Mouse (Mus musculus): Measurements from ENCODE around the gene Ly75. TPM values are rescaled to one million over a fixed set of nuclear protein-coding genes. Genes with fewer than 3 reads are reported as not detected.

Ly75 gene
- polyA plus RNA-seq, 1 experiment from 2014 or later: 5.9 TPM

DNA sequence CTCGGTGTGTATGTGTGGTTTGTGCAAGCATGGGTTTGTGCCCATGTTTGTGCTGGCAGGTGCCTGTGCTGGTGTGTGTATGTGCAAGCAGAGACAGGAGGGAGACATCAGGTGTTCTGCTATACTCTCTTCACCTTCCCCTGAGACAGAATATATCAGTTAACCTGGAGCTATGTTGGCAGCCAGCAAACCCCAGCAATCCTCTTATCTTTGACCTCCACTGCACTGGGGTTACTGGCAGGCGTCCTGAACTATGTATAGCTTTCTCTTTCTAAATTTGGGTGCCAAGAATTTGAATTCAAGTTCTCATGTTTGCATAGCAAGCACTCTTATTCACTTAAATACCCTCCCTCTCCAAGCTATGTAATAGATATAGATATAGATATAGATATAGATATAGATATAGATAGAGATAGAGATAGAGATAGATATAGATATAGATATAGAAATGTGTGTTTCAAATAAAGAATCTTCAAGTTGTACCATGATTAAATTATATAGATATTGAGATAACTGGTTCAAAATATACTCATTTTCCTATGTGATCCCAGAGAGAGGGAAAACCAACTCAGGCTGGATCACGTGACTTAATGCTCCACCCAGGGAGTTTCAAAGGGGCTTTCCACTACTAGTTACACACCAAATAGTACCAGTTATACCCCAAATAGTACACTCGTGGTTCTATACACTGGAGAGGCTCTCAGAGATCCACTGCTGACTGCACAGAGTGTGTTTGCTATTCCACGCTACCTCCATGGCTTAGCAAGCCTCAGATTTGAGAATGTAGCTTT lies 17.1 kb downstream of the Ly75 start:
- H3K36me3 ChIP-seq: peaks cover 9% of the 10 kb centered on the region
- DNase-seq (ENCODE audit: low spot score): no peak
- H3K4me1 ChIP-seq: no peaks in the 10 kb centered on the region
- H3K4me3 ChIP-seq: no peak overlapping the region
- no peaks in the 10 kb centered on the region for H3K9me3 ChIP-seq (replicated peaks)
- H3K27ac ChIP-seq: no peak overlapping the region
- H3K27me3 ChIP-seq (ENCODE audit: low read depth, poor library complexity, severe bottlenecking): no peaks in the 10 kb centered on the region
- 90% methylated on average over 5 of the region's 5 CpGs for WGBS

DNA sequence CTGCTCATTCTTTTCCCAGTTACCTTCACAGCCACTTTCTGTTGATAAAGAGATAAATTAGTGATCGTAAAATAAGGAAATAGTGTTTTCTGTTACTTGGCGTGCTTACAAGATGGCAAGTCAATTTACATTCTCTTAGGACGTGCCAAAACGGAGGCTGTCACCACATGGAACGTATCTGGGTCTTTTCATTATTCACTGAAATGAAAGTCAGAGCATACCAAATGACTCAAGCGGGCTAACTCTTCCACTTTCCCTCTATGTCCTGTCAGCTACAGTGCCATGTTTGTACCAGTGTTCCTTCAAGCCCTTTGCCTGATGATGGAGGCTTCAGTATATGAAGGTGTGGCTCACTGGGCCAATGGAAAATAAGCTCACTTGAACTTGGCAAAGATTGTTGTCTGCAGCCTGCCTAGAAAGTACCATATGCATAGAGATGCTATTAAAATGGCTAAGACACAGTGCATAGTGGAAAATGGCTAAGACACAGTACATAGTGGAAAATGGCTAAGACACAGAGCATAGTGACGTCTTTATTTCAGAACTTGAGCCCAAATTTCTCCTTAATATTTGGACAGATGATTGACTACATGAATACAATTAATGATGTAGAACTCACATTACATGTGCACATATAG lies 17.8 kb downstream of the Ly75 start:
- Histone ChIP-seq H3K4me3 (no peak overlapping the region), H3K27me3 (ENCODE audit: low read depth, poor library complexity, severe bottlenecking) (no peaks in the 10 kb centered on the region), H3K36me3 (peaks cover 9% of the 10 kb centered on the region), H3K4me1 (no peaks in the 10 kb centered on the region), H3K9me3 (replicated peaks) (no peaks in the 10 kb centered on the region), H3K27ac (no peak overlapping the region)
- 85% methylated on average over 7 of the region's 7 CpGs for WGBS
- no peak for DNase-seq (ENCODE audit: low spot score)

DNA sequence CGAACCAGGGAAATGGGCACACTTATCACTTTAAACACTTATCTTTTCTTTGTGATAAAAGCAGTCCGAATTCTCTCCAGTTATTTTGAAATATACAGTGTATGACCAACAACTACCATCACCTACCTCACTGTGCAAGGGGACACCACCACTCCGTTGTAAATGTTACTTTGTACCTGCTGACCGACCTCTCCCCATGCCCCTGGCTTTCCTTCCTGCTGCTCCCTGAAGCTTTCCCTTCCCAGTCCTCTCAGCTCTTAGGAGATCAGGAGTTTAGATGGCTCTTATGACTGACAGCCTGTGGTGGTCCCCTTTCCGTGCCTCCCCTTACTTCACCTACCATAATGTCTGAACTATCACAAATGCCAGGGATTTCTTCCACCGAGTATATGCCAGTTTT lies 21.0 kb downstream of the Ly75 start:
- Histone ChIP-seq H3K36me3 (peaks cover 17% of the 10 kb centered on the region), H3K27ac (no peak overlapping the region), H3K4me1 (no peaks in the 10 kb centered on the region), H3K9me3 (replicated peaks) (no peaks in the 10 kb centered on the region), H3K4me3 (no peak overlapping the region), H3K27me3 (ENCODE audit: low read depth, poor library complexity, severe bottlenecking) (no peaks in the 10 kb centered on the region)
- 93% methylated on average over 6 of the region's 6 CpGs for WGBS
- no peak for DNase-seq (ENCODE audit: low spot score)

DNA sequence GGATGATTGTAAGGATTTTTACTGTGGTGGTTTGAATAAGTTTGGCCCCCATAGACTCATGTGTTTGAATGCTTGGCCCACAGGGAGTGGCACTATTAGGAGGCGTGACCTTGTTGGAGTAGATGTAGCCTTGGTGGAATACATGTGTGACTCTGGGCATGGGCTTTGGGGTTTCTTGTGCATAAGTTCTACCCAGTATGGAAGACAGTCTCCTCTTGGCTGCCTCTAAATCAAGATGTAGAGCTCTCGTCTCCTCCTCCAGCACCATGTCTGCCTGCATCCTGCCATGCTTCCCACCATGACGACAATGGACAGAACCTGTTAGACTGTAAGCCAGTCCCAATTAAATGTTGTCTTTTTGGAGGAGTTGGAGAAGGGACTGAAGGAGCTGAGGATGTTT lies 23.3 kb downstream of the Ly75 start:
- H3K36me3 ChIP-seq: peaks cover 19% of the 10 kb centered on the region
- no peak for DNase-seq (ENCODE audit: low spot score)
- WGBS: 93% methylated on average over 3 of the region's 3 CpGs
- no peak overlapping the region for H3K27ac ChIP-seq
- no peaks in the 10 kb centered on the region for H3K4me1 ChIP-seq
- H3K9me3 ChIP-seq (replicated peaks): no peaks in the 10 kb centered on the region
- no peaks in the 10 kb centered on the region for H3K27me3 ChIP-seq (ENCODE audit: low read depth, poor library complexity, severe bottlenecking)
- H3K4me3 ChIP-seq: no peak overlapping the region

DNA sequence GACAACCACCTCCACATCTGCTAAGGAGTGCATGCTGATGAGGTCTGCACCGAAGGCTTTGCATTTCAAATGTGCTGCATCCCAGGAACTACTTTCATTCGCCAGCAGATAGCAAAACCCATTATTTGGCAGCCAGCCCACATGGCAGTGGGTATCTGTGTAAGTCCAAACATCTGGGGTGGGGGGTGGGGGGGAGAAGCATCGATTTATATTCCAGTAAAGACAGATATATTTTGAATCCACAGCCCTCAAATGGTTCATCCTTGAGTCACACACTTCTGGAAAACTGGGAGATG lies 27.8 kb downstream of the Ly75 start:
- Histone ChIP-seq H3K4me3 (no peak overlapping the region), H3K27me3 (ENCODE audit: low read depth, poor library complexity, severe bottlenecking) (no peaks in the 10 kb centered on the region)

DNA sequence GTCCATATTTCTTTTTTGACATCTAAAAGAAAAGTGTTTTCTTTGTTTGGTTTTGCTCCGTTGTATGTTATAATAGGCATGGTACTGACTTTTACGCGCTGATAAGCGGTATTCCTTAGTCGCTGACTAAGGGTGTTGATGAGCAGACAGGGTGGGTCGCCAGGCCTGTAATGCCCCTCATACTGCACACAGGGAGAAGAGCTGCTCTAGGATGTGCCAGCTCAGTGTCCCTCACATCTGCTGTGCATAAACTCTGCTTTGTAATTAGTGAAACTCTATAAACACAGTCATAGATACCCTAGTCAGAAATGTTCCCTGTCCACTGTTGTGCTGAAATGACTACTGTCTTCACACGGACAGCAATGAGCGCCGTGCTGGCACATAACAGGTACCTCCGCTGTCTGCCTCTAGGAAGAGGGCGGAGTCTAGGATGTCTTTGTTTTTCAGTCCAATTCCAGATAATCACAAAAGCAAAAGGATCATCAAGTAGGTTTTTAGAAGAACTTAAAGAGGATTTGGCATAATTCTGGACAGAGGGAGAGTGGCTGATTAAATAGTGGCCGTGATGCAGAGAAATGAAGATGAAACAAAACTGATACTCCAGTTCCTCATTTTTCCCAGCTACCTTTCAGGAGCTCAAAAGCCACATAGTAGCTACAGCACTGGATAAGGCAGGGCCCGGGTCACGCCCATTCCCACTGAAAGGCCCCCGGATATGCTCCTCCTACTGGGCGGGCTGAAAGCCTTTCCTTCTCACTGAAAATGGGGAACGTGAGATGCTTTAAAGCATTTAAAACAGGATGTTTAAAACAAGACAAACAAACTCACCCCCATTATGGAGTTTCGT lies 28.3 kb downstream of the Ly75 start:
- H3K27ac ChIP-seq: no peak overlapping the region
- H3K27me3 ChIP-seq (ENCODE audit: low read depth, poor library complexity, severe bottlenecking): no peaks in the 10 kb centered on the region
- H3K4me3 ChIP-seq: no peak overlapping the region
- H3K36me3 ChIP-seq: peaks cover 16% of the 10 kb centered on the region
- DNase-seq (ENCODE audit: low spot score): no peak
- no peaks in the 10 kb centered on the region for H3K4me1 ChIP-seq
- WGBS: 74% methylated on average over 18 of the region's 18 CpGs
- H3K9me3 ChIP-seq (replicated peaks): no peaks in the 10 kb centered on the region

More for the DNA sequence above, 27.8 kb downstream of the Ly75 start:
- Histone ChIP-seq H3K4me1 (no peaks in the 10 kb centered on the region), H3K36me3 (peaks cover 16% of the 10 kb centered on the region; the same call in 1 of the 2 replicates), H3K27ac (no peak overlapping the region), H3K9me3 (replicated peaks) (no peaks in the 10 kb centered on the region)
- 46% methylated on average over 3 of the region's 3 CpGs for WGBS
- DNase-seq (ENCODE audit: low spot score): no peak

DNA sequence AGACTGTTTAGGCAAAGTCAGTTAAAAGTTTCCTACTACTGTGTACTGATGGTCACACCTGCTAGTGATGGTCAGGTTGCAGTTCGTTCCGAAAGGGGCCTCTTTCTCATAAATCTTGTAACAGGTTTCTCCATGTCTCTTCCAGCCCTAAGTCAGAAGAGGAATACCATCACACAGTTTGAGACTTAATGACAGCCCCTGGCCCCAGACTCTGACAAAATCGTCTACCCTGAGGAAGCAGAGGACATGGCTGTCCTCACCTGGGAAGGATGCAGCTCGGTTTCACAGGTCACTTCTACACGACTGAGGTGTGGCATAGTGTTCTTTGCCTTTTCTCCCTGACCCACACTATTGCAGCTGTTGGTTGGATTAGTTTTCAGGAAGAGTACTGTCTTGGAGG lies 30.8 kb downstream of the Ly75 start:
- no peak for DNase-seq (ENCODE audit: low spot score)
- H3K4me1 ChIP-seq: no peaks in the 10 kb centered on the region
- no peaks in the 10 kb centered on the region for H3K27me3 ChIP-seq (ENCODE audit: low read depth, poor library complexity, severe bottlenecking)
- no peaks in the 10 kb centered on the region for H3K9me3 ChIP-seq (replicated peaks)
- peaks cover 33% of the 10 kb centered on the region for H3K36me3 ChIP-seq
- 82% methylated on average over 5 of the region's 5 CpGs for WGBS
- no peak overlapping the region for H3K27ac ChIP-seq
- H3K4me3 ChIP-seq: no peak overlapping the region

DNA sequence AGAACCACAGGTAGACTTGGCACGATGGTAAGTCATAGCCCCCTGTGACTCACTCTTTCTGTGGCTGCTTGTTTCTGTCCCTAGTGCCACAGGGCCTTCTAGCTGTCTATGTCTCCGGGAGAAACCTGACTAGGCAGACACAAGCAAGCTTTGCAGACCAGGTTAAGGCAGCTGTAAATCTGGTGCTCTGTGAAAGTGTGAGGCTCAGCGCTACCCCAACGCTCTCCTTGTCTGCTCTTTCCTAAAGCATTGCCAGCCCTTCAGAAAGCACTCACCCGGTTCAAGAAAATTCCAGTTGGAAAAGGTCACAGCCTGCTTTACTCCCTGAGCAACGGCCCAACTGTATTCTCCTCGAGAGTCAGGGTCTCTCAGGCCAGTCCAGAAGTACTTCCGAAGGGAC lies 31.3 kb downstream of the Ly75 start:
- DNase-seq (ENCODE audit: low spot score): no peak
- H3K27ac ChIP-seq: no peak overlapping the region
- WGBS: 89% methylated on average over 8 of the region's 8 CpGs

DNA sequence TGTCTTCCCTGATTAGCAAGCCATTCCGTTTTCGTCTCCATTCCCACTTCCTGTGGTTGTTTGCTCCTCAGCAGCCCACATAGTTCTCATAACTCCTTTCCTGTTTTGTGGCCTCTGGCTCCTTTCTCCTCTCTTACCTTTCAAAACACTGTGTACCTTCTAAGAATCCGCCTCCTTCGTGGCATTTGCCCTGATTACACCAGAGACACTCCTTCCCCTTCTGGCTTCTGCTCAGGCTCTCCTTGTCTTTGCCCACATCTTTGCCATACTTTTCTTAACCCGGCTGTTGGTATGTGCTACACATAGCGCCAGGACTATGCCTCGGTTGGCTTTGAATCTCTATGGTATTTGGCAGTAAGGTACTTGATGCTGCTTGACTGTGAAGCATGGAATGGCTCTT lies 35.2 kb downstream of the Ly75 start:
- H3K27me3 ChIP-seq (ENCODE audit: low read depth, poor library complexity, severe bottlenecking): no peaks in the 10 kb centered on the region
- WGBS: 88% methylated on average over 7 of the region's 7 CpGs

More for the DNA sequence above, 31.3 kb downstream of the Ly75 start:
- Histone ChIP-seq H3K36me3 (peaks cover 30% of the 10 kb centered on the region), H3K4me1 (no peaks in the 10 kb centered on the region), H3K9me3 (replicated peaks) (no peaks in the 10 kb centered on the region), H3K27me3 (ENCODE audit: low read depth, poor library complexity, severe bottlenecking) (no peaks in the 10 kb centered on the region), H3K4me3 (no peak overlapping the region)

DNA sequence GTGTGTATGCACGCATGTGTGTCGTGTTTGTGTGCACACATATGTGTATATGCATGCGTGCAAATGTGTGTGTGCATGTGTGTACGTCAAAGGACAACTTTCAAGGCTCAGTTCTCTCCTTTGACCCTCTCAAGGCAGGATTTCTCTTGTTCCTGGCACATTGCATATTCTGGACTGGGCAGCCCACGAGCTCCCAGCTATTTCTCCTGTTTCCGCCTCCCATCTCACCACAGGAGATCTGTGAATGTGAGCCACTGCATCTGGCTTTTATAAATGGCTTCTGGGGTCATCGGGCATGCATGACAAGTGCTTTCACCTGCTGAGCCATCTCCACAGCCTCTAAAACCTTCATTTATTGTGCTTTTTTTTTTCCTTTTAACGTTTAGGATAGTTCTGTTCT lies 36.6 kb downstream of the Ly75 start:
- 89% methylated on average over 8 of the region's 8 CpGs for WGBS
- Histone ChIP-seq H3K27me3 (ENCODE audit: low read depth, poor library complexity, severe bottlenecking) (no peaks in the 10 kb centered on the region), H3K4me3 (no peak overlapping the region), H3K9me3 (replicated peaks) (no peaks in the 10 kb centered on the region), H3K27ac (no peak overlapping the region), H3K36me3 (peaks cover 26% of the 10 kb centered on the region), H3K4me1 (peaks cover 5% of the 10 kb centered on the region)
- no peak for DNase-seq (ENCODE audit: low spot score)

More for the DNA sequence above, 35.2 kb downstream of the Ly75 start:
- Histone ChIP-seq H3K27ac (no peak overlapping the region), H3K4me3 (no peak overlapping the region), H3K36me3 (peaks cover 30% of the 10 kb centered on the region), H3K9me3 (replicated peaks) (no peaks in the 10 kb centered on the region), H3K4me1 (peaks cover 5% of the 10 kb centered on the region)
- no peak for DNase-seq (ENCODE audit: low spot score)

DNA sequence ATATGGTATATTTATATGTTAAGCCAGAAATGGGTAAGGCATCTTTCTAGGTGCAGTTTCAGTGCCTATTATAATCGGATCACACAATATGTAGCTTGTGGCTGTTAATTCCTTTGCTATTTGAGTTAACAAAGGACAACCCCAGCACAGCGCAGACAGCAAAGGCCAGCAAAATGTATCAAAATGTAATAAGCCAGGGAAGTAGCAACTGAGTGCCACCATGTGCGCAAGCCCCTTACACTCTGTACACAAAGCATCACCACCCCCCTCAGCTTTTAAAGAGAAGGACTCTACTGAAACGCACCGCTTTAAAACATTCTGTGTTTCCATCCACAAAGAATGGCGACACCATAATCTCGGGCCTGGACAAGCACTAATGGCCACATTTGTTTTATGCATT lies 37.4 kb downstream of the Ly75 start:
- H3K4me1 ChIP-seq: peaks cover 5% of the 10 kb centered on the region
- peaks cover 26% of the 10 kb centered on the region for H3K36me3 ChIP-seq
- H3K4me3 ChIP-seq: no peak overlapping the region
- DNase-seq (ENCODE audit: low spot score): no peak
- no peak overlapping the region for H3K27ac ChIP-seq
- no peaks in the 10 kb centered on the region for H3K27me3 ChIP-seq (ENCODE audit: low read depth, poor library complexity, severe bottlenecking)
- H3K9me3 ChIP-seq (replicated peaks): no peaks in the 10 kb centered on the region
- WGBS: 95% methylated on average over 7 of the region's 7 CpGs

DNA sequence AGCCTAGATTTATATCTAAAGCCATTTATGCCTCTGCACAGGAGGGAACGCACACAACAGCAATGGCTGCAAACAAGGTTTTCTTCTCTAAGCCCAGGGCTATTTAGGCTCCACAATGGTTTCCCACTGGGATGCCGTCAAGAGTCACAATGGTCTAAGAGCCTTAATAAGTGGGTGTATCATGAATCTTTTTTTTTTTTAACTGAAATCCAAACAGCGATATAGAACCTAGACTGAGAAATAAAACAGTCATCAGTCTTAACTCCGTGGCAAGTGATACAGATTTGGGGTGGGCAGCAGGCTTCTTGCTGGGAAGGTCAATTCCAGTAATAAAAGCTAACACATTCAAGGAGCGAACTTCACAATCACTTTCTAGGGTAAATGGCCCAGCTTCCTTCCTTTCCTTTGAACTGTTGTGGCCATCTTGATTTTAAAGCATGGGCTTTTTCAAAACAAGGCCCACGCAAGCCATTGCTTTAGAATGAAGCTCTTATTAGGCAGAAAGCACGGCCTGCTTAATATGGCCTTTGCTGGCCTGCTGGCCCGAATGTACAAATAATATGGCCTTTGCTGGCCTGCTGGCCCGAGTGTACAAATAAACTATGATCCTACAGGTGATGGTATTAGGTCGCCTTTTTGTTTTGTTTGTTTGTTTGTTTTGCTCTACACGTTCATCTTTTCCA lies 39.4 kb downstream of the Ly75 start:
- H3K9me3 ChIP-seq (replicated peaks): no peaks in the 10 kb centered on the region
- DNase-seq (ENCODE audit: low spot score): no peak
- H3K4me3 ChIP-seq: no peak overlapping the region
- H3K27me3 ChIP-seq (ENCODE audit: low read depth, poor library complexity, severe bottlenecking): no peaks in the 10 kb centered on the region
- H3K27ac ChIP-seq: no peak overlapping the region
- peaks cover 5% of the 10 kb centered on the region for H3K4me1 ChIP-seq
- H3K36me3 ChIP-seq: peaks cover 13% of the 10 kb centered on the region
- WGBS: 73% methylated on average over 11 of the region's 11 CpGs

Measured in limb, embryonic 10.5 days (tissue).